In genomic region chr13:54159256-54159655, GRCm38 (mm10) we compare ENCODE assay signal across 23 mouse cellular contexts. TPM values are rescaled to one million over a fixed set of nuclear protein-coding genes. Genes with fewer than 3 reads are reported as not detected.
DNase-seq lines count a peak whose midpoint lies in the region; ATAC-seq and TF ChIP-seq lines count a peak whose summit lies in the region.
"Had no signal": no experiment of that assay in that cellular context is flagged by ENCODE, and none has a peak within 500 bp of the region (broad histone marks: within the 10 kb centered on the region; RNA-seq: fewer than 3 reads in every experiment).

No protein-coding gene starts in this region.

- no peak for ATAC-seq in forebrain, embryonic 14.5 days
- ATAC-seq in forebrain, embryonic 11.5 days (replicated peaks; ENCODE audit: low FRiP score): no peak
- ATAC-seq in midbrain, embryonic 11.5 days (ENCODE audit: low FRiP score): peak; percentile 74
- no peak for ATAC-seq in midbrain, postnatal 0 days (ENCODE audit: low FRiP score)
- peak; percentile 50; the same call in 1 of the 2 replicates for ATAC-seq in midbrain, embryonic 13.5 days
- ATAC-seq in CD4-positive, CD25-positive, alpha-beta regulatory T cell, adult 4 months: no peak

- no peak for TF ChIP-seq CTCF in midbrain, postnatal 0 days (IDR thresholded peaks at IDR 0.05)

- 6% methylated on average over 7 of the region's 7 CpGs for WGBS in forebrain, embryonic 14.5 days
- 10% methylated on average over 7 of the region's 7 CpGs for whole genome bisulfite sequencing in forebrain, embryonic 11.5 days
- WGBS in midbrain, embryonic 11.5 days: 7% methylated on average over 7 of the region's 7 CpGs
- 7% methylated on average over 7 of the region's 7 CpGs for whole genome bisulfite sequencing in midbrain, postnatal 0 days
- WGBS in midbrain, embryonic 13.5 days: 4% methylated on average over 7 of the region's 7 CpGs

- H3K4me1 ChIP-seq in forebrain, embryonic 14.5 days (ENCODE audit: control insufficient read depth, insufficient read depth, low read length): peaks cover 11% of the 10 kb centered on the region
- H3K4me1 ChIP-seq in forebrain, embryonic 11.5 days (replicated peaks; ENCODE audit: control insufficient read depth, insufficient read depth, low read length): peaks cover 3% of the 10 kb centered on the region; the same call in 1 of the 2 replicates
- H3K4me1 ChIP-seq in midbrain, embryonic 11.5 days (ENCODE audit: control insufficient read depth, insufficient read depth, low read length): peaks cover 24% of the 10 kb centered on the region
- peaks cover 5% of the 10 kb centered on the region; the same call in 1 of the 2 replicates for H3K4me1 ChIP-seq in midbrain, postnatal 0 days (ENCODE audit: insufficient read depth, low read length)
- peaks cover 27% of the 10 kb centered on the region for H3K4me1 ChIP-seq in midbrain, embryonic 13.5 days (replicated peaks)
- H3K4me1 ChIP-seq: heart, embryonic 10.5 days; limb, embryonic 15.5 days had no signal

- H3K27me3 ChIP-seq in forebrain, embryonic 14.5 days (replicated peaks; ENCODE audit: control insufficient read depth, insufficient read depth, low read length): no peaks in the 10 kb centered on the region
- H3K27me3 ChIP-seq in forebrain, embryonic 11.5 days (ENCODE audit: control insufficient read depth, insufficient read depth, low read length): no peaks in the 10 kb centered on the region
- H3K27me3 ChIP-seq in midbrain, embryonic 11.5 days (ENCODE audit: control insufficient read depth, insufficient read depth, low read length): 0 out of 2 replicates have a peak, but pooled peaks cover 2% of the 10 kb centered on the region
- no peaks in the 10 kb centered on the region for H3K27me3 ChIP-seq in midbrain, postnatal 0 days (ENCODE audit: insufficient read depth, low read length)
- no peaks in the 10 kb centered on the region; the same call in 1 of the 2 replicates for H3K27me3 ChIP-seq in midbrain, embryonic 13.5 days
- H3K27me3 ChIP-seq: embryonic facial prominence, embryonic 15.5 days; limb, embryonic 15.5 days had no signal

- no peaks in the 10 kb centered on the region for H3K9me3 ChIP-seq in forebrain, embryonic 14.5 days (replicated peaks; ENCODE audit: control insufficient read depth, low read length)
- H3K9me3 ChIP-seq in forebrain, embryonic 11.5 days (ENCODE audit: control insufficient read depth, low read length): no peaks in the 10 kb centered on the region
- no peaks in the 10 kb centered on the region for H3K9me3 ChIP-seq in midbrain, embryonic 11.5 days (ENCODE audit: control insufficient read depth, low read length)
- no peaks in the 10 kb centered on the region for H3K9me3 ChIP-seq in midbrain, postnatal 0 days (ENCODE audit: low read length)
- H3K9me3 ChIP-seq in midbrain, embryonic 13.5 days: no peaks in the 10 kb centered on the region
- H3K9me3 ChIP-seq: embryonic facial prominence, embryonic 15.5 days; heart, embryonic 10.5 days; limb, embryonic 15.5 days had no signal

- H3K27ac ChIP-seq in forebrain, embryonic 14.5 days (ENCODE audit: low read depth, low read length): no peak overlapping the region
- H3K27ac ChIP-seq in forebrain, embryonic 11.5 days (ENCODE audit: low read depth, low read length): no peak overlapping the region
- 0 out of 2 replicates have a peak overlapping the region, but pooled peaks have one; percentile 20 for H3K27ac ChIP-seq in midbrain, embryonic 11.5 days (ENCODE audit: low read depth, low read length)
- H3K27ac ChIP-seq in midbrain, postnatal 0 days (ENCODE audit: low read depth, low read length): no peak overlapping the region
- H3K27ac ChIP-seq in midbrain, embryonic 13.5 days: peak overlapping the region; percentile 60
- H3K27ac ChIP-seq: embryonic facial prominence, embryonic 15.5 days; gastrocnemius, adult 2 months; heart, embryonic 10.5 days; limb, embryonic 15.5 days; liver, embryonic 14.5 days; stomach, postnatal 0 days had no signal

- H3K4me3 ChIP-seq in forebrain, embryonic 14.5 days (ENCODE audit: low read depth, low read length): no peak overlapping the region
- no peak overlapping the region for H3K4me3 ChIP-seq in forebrain, embryonic 11.5 days (ENCODE audit: low read depth, low read length)
- no peak overlapping the region for H3K4me3 ChIP-seq in midbrain, embryonic 11.5 days (ENCODE audit: low read depth, low read length)
- H3K4me3 ChIP-seq in midbrain, postnatal 0 days (ENCODE audit: low read depth, low read length): no peak overlapping the region
- no peak overlapping the region for H3K4me3 ChIP-seq in midbrain, embryonic 13.5 days (replicated peaks)
- H3K4me3 ChIP-seq: embryonic facial prominence, embryonic 15.5 days; gastrocnemius, adult 2 months; heart, embryonic 10.5 days; limb, embryonic 15.5 days; myocyte had no signal

- no peak overlapping the region for H3K4me2 ChIP-seq in forebrain, embryonic 14.5 days (ENCODE audit: low read length)
- no peak overlapping the region for H3K4me2 ChIP-seq in forebrain, embryonic 11.5 days (ENCODE audit: low read depth, low read length, severe bottlenecking)
- peak overlapping the region; percentile 15; the same call in 1 of the 2 replicates for H3K4me2 ChIP-seq in midbrain, embryonic 11.5 days
- no peak overlapping the region for H3K4me2 ChIP-seq in midbrain, postnatal 0 days (ENCODE audit: low read depth, low read length, poor library complexity, severe bottlenecking)
- H3K4me2 ChIP-seq in midbrain, embryonic 13.5 days (replicated peaks): peak overlapping the region; percentile 11; the same call in 1 of the 2 replicates
- H3K4me2 ChIP-seq: embryonic facial prominence, embryonic 15.5 days; limb, embryonic 15.5 days; lung, embryonic 14.5 days had no signal

- no peak overlapping the region for H3K9ac ChIP-seq in forebrain, embryonic 14.5 days (ENCODE audit: low read length)
- no peak overlapping the region for H3K9ac ChIP-seq in forebrain, embryonic 11.5 days (ENCODE audit: low read length)
- H3K9ac ChIP-seq in midbrain, embryonic 11.5 days (ENCODE audit: low read length): 0 out of 2 replicates have a peak overlapping the region, but pooled peaks have one; percentile 12
- H3K9ac ChIP-seq in midbrain, postnatal 0 days (replicated peaks; ENCODE audit: low read length, poor library complexity, severe bottlenecking): no peak overlapping the region
- no peak overlapping the region for H3K9ac ChIP-seq in midbrain, embryonic 13.5 days (replicated peaks)
- H3K9ac ChIP-seq: embryonic facial prominence, embryonic 15.5 days; limb, embryonic 15.5 days; liver, embryonic 14.5 days; lung, embryonic 14.5 days had no signal

- peak; percentile 56 for DNase-seq in forebrain, embryonic 14.5 days (ENCODE audit: low spot score)
- no peak for DNase-seq in forebrain, embryonic 11.5 days (ENCODE audit: low spot score)
- no peak for DNase-seq in midbrain, embryonic 11.5 days (ENCODE audit: low spot score, missing footprints)
- DNase-seq in midbrain, postnatal 0 days (ENCODE audit: low spot score): no peak
- DNase-seq in R1 (ENCODE audit: low read depth, low spot score): peak; percentile 90
- no peak for DNase-seq in kidney, adult 11 months
- DNase-seq: adrenal gland, postnatal 36 days; cerebellum, adult 11-12 months; gastrocnemius, adult 2 months; kidney, adult 9 months; kidney, postnatal 14 days; left cerebral cortex, postnatal 4 days; lung, embryonic 14.5 days; right cerebral cortex, adult 18-20 months; thymus, adult 2 months had no signal

- H3K36me3 ChIP-seq in forebrain, embryonic 14.5 days (ENCODE audit: control insufficient read depth, insufficient read depth, low read length): no peaks in the 10 kb centered on the region
- no peaks in the 10 kb centered on the region for H3K36me3 ChIP-seq in forebrain, embryonic 11.5 days (ENCODE audit: control insufficient read depth, insufficient read depth, low read length)
- no peaks in the 10 kb centered on the region for H3K36me3 ChIP-seq in midbrain, embryonic 11.5 days (ENCODE audit: control insufficient read depth, insufficient read depth, low read length)
- no peaks in the 10 kb centered on the region for H3K36me3 ChIP-seq in midbrain, postnatal 0 days (ENCODE audit: insufficient read depth, low read length)
- no peaks in the 10 kb centered on the region for H3K36me3 ChIP-seq in midbrain, embryonic 13.5 days
- H3K36me3 ChIP-seq: embryonic facial prominence, embryonic 15.5 days; heart, embryonic 10.5 days; limb, embryonic 15.5 days had no signal

RNA-seq across cellular contexts. Expression of gene Hrh2, which starts 32.7 kb away (rescaled TPM):
- 0.42 and 0.48 TPM in 2 replicates for polyA plus RNA-seq in forebrain, embryonic 14.5 days (2014; fragmentation: Nextera tagmentation; extraction: Ambion mirVana)
- not detected in 2 replicates for polyA plus RNA-seq in forebrain, embryonic 11.5 days (2014; fragmentation: Nextera tagmentation; extraction: Ambion mirVana)
- polyA plus RNA-seq in midbrain, embryonic 11.5 days (2014; fragmentation: Nextera tagmentation; extraction: Ambion mirVana): 0.07 TPM in 1 of 2 replicates, not detected in the other
- total RNA-seq in midbrain, postnatal 0 days (2014; rRNA removed): 2.0 and 2.3 TPM in 2 replicates
- 1.2 and 1.5 TPM in 2 replicates for polyA plus RNA-seq in midbrain, postnatal 0 days (2015; fragmentation: Nextera tagmentation; extraction: Ambion mirVana)
- polyA plus RNA-seq in midbrain, embryonic 13.5 days (2015; fragmentation: Nextera tagmentation; extraction: Ambion mirVana): 0.28 and 0.40 TPM in 2 replicates
- polyA plus RNA-seq in CD4-positive, CD25-positive, alpha-beta regulatory T cell, adult 4 months (2017; shearing (Covaris generic)): 10 to 100 TPM; 11.0 to 12.6 TPM
- polyA plus RNA-seq: limb, embryonic 15.5 days; lung, embryonic 14.5 days; myocyte had no signal

Comparison
In these comparisons a context has a peak if more than half of its experiments do, and no peak if none do; other contexts are left out.
1. ATAC-seq: peak in midbrain, embryonic 11.5 days (single experiment) and midbrain, embryonic 13.5 days (single experiment); none in forebrain, embryonic 14.5 days (single experiment), forebrain, embryonic 11.5 days (single experiment), midbrain, postnatal 0 days (single experiment) and CD4-positive, CD25-positive, alpha-beta regulatory T cell, adult 4 months (single experiment).
2. DNase-seq: peak in forebrain, embryonic 14.5 days (single experiment) and R1 (single experiment); none in forebrain, embryonic 11.5 days (single experiment), midbrain, embryonic 11.5 days (single experiment), midbrain, postnatal 0 days (single experiment) and kidney, adult 11 months (single experiment).
3. H3K27ac ChIP-seq: peak in midbrain, embryonic 11.5 days (single experiment) and midbrain, embryonic 13.5 days (single experiment); none in forebrain, embryonic 14.5 days (single experiment), forebrain, embryonic 11.5 days (single experiment) and midbrain, postnatal 0 days (single experiment).
4. H3K4me2 ChIP-seq: peak in midbrain, embryonic 11.5 days (single experiment) and midbrain, embryonic 13.5 days (single experiment); none in forebrain, embryonic 14.5 days (single experiment), forebrain, embryonic 11.5 days (single experiment) and midbrain, postnatal 0 days (single experiment).